Mouse (Mus musculus) spleen, postnatal 4 days (tissue): ENCODE data around the gene Gm20662.

Experiments
- DNase-seq, 2 experiments: peaks; one replicate each; pipeline ENCODE4 v3.0.0; 2022; ENCODE audit warnings: low spot score in 2 of 2

Gene Gm20662

DNA sequence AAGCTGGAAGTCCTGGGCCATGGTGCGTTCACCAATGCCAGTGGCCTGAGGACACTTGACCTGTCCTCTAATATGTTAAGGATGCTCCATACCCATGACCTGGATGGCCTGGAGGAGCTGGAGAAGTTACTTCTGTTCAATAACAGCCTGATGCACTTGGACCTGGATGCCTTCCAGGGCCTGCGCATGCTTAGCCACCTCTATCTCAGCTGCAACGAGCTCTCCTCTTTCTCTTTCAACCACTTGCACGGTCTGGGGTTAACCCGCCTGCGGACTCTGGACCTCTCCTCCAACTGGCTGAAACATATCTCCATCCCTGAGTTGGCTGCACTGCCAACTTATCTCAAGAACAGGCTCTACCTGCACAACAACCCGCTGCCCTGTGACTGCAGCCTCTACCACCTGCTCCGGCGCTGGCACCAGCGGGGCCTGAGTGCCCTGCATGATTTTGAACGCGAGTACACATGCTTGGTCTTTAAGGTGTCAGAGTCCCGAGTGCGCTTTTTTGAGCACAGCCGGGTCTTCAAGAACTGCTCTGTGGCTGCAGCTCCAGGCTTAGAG lies 57.6 kb downstream of the Gm20662 start:
- DNase-seq: peak in 1 of 2 experiments; percentile 61

DNA sequence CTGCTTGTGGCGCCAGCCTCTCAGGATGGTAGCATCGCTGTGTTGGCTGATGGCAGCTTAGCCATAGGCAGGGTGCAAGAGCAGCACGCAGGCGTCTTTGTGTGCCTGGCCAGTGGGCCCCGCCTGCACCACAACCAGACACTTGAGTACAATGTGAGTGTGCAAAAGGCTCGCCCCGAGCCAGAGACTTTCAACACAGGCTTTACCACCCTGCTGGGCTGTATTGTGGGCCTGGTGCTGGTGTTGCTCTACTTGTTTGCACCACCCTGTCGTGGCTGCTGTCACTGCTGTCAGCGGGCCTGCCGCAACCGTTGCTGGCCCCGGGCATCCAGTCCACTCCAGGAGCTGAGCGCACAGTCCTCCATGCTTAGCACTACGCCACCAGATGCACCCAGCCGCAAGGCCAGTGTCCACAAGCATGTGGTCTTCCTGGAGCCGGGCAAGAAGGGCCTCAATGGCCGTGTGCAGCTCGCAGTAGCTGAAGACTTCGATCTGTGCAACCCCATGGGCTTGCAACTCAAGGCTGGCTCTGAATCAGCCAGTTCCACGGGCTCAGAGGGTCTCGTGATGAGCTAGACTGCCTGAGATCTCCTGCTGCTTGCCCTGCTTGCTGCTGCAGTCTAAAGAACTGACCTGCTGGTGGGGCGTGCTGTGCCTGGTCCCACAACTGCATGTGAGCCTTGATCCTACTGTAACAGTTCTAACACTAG lies 58.3 kb downstream of the Gm20662 start:
- DNase-seq: peak in 1 of 2 experiments; percentile 62

DNA sequence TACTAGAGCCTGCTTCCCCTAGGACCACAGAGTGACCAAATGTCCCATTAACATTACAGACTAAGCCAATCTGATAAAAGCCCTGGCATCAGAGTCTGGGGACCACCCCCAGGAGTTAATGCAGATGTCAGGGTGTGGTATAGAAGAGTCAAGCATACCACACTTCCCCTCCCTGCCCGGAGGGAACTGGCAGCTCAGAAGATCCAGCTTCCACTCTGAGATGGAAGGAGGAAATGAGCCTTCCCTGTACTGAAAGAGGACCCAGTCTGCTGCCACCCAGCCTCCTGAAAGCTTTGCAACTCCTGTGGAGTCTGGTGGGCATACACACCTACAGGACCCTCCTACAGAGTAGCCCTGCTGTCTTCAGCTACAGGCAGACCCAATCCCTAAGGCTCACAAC lies 58.9 kb downstream of the Gm20662 start:
- DNase-seq: peak in 1 of 2 experiments; percentile 53

DNA sequence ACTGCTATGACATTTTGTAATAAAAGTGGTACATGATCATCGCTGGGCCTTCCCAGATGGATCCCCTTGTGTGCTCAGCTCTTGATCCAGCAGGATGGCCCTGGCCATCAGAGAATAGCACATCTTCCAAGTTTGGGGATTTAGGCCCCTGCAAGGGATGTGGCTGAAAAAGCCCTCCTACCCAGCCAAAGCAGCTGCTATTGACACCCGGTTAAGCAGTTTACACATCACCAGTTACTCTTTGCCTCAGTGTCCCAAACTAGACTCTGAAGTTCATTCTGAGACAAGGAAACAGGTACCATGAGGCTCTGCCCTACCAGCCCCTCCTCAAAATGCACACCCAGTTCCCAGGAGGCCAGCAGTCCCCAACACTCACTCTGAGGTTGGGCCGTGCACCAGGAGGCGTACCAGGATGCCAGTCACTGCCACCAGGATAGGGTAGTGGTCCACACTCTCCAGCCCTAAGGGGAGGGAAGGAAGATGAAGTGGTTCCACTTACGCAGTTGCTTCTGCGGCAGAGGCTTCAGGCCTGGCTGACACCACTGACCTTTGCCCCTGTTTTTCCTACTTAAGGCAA lies 59.6 kb downstream of the Gm20662 start:
- peak in 1 of 2 experiments; percentile 58 for DNase-seq

DNA sequence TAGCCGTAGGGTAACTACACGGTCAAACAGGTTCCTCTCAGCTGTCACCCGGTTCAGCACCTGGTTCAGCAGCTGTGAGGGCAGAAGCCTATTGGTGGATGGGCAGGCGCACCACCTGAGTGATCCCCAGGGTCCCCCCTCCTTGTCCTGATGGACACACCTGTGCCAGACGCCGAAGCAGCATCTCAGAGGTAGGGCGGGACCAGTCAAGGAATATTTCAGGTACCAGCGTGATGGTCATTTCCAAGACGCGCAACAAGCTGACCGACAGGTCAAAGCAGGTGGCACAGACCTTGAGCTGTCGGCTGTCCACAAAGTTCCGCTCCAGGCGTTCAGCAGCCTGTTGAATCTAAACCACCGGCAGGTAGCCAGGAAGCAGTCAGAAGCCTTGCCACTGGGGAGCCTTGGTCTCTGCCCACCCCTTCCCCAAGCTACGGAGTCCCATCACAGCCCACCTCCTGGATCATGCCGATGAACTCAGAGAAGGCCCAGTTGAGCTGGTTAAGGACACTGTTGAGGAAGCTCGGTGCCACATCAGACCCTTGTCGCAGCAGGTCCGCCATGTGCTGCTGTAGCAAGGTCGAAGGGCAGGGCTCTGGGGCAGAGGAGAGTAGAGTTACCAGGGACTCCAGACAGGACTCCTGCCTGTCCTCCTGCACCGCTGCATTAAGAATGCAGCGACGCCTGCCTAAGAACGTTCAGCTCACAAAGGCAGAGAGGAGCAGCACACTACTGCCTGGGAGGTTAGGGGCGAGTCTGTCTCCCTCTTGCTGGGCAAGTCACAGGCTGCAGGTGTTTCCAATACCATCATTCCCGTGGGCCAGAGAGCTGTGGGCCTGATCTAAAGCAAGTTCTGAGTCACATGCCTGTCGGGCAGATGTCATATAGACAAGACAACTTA lies 60.5 kb downstream of the Gm20662 start:
- peak in 1 of 2 experiments; percentile 61 for DNase-seq

DNA sequence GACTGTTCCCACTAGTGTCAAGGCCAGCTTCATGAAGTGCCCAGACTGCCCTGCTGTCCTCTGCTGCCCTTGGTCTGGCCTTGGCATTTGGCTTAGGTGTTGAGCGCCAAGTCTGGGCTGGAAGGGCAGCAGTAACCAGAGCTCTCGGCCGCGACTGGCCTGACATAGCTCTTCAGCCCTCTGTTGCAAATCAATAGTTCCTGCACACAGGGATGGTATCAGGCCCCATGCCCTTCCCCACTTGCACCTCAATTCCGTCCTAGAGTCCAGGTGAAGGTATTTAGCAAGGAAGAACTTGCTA lies 61.1 kb downstream of the Gm20662 start:
- DNase-seq: no peak

DNA sequence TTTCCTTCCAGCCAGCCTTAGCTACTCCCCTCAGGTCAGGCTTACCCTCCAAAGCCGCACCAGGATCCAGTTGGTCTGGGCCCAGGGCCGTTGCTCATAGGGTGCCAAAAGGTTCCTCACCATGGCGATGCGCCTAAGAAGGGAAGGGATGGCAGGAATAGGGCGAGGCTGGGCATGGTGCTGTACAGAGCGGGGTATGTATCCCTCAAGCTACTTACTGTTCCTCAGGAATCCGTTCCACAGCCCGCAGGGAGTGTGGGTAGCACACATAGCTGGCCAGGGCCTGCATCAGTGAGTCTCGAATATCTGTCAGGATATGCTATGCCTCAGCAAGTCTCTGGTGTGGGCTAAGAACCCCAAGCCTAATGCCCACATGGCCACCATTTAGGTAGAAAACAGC lies 62.1 kb downstream of the Gm20662 start:
- no peak for DNase-seq

DNA sequence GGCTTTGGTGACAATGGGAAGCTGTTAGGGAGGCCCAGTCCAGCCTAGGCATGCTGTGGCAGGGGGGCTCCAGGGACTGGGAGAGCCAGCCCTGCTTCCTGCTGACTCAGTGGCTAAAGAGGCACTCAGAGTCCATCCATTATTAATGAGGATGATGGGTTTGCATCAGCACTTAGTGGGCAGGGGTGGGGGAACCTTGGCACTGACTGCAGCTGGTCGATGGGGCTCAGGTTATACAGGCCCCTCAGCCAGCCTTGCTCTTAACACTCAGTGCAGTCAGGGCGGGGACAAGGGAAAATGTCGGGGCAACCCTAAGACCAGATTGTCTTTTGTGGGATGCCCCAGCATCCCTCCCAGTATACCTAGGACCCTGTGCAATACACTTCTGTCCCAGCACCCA lies 66.0 kb downstream of the Gm20662 start:
- no peak for DNase-seq

DNA sequence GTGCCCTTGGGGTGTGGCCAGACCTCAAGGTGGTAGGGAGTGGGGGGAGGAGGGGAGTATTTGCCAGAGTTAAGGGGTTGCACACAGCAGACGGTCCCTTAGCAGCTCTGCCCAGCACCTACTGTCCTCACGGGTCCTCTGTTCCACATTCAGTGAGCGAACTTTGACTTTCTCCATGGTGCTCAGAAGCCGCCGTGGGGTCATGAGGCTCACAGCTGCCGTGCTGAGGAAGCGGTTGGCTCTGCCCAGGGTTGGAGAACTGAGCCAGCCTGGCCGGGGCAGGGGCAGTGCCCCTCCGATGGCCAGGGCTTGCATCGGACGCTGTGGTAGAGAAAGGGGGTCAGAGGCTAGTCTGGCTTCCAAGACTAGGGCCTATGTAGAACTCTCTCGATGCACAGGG lies 67.2 kb downstream of the Gm20662 start:
- no peak for DNase-seq

DNA sequence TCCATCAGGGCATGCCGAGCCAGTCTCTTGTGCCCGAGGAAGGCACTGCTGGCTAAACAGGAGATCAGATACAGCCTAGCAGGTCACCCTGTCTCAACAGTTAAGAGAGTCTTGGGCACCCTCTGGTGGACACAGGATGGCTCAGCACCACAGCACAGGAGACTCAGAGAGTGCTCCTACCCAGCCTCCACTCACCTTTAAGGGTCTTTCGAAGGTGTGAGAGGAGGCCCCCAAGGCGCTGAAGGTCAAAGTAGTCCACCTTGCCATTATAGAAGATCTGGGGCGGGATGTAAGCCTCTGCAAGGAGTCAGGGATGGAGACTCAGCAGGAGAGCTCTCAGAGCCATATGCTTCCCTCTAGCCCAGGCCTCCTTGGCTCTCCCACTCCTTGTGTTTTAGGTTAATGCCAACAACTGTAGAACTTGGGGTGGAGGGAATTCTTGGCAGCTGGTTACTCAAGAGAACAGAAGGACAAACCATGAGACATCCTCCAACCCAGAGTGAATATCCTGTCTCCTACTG lies 69.4 kb downstream of the Gm20662 start:
- DNase-seq: peak in 1 of 2 experiments; percentile 69

DNA sequence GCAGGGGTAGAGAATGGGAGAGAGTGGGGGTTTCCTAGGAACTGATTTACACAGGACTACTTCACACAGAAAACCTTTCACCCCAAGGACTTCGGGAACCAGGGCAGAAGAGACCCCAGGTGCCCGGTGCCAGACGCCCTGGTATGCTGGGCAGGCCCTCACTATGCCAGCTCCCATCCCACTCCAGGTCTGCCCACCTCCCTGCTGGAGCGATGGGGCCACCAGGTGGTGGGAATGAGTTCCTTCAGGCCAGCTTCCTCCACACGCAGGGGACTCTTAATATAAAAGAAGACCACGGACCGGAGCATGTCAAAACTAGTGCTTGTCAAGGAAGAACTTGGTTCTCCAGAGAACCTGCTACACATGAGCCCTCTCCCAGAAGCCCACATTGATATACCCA lies 71.0 kb downstream of the Gm20662 start:
- DNase-seq: no peak

DNA sequence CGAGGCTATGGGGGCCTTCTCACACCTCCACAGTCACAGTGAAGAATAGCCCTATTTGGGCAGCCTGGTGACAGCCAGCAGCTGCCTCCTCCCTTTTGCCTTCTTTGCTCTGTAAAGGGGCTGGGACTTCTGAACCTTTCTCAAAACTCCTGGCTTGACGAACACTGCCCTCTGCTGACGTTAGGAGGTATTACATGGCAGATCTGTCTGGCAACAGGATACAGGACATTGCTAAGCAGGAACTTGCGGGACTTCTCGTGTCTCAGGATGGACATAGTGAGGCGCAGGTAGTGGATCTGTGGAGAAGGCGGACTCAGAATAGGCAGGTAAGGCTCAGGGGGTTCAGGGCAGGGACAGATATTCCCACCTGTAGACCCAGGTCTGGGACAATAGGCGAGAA lies 71.8 kb downstream of the Gm20662 start:
- DNase-seq: peak; percentile 85 to 94

DNA sequence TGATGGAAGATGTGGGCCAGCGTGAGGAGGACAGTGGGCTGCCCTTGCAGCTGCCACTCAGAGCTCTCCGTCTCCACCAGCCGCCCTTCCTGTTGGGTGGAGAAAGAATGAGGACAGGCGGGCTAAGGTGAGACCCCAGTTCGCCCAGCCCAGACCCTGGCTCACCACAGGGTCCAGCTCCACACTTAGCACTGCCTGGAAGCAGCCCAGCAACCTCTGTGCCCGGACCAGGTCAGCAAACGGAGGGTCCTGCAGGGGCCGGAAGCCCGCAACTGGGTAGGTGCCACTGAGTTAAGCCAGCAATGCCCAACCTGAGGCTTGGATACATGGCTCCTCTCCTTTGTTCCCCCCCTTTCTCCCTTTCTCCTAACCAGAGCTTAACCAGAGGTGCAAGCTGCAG lies 72.9 kb downstream of the Gm20662 start:
- no peak for DNase-seq

DNA sequence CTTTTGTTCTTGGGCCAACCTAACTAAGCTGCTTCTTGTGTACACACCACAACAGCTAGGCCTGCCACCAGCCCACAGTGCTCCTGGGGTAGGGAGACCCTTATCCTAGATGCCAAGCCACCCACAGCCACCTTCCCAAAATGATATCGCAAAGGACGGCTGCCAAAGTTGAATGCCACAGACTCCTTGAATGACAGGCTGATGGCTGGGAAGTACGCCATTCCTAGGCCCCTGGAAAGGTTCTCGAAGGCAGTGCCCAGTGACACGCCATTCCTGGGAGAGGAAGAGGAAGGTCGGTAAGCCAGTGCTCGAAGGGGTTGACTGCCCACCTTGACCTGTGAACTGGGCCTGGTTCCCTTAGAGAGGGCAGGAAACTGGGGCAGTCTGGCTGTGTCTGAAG lies 73.4 kb downstream of the Gm20662 start:
- DNase-seq: no peak

DNA sequence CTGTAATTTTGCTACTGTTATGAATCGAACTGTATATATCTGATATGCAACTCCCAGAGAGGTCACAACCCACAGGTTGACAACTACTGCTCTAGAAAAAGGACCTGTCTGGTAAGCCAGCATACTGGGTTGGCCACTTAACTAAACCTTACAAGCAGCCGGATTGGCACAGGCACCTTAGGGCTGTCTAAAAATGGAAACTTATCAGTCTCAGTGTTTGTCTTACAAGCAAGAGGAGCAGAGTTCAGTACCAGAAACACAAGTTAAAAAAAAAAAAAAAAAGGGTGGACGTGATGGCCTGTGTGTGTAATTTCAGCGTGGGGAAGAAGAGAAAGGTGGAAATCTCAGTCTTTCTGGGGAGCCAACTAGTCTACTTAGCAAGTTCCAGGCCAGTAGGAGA lies 75.7 kb downstream of the Gm20662 start:
- DNase-seq: no peak

DNA sequence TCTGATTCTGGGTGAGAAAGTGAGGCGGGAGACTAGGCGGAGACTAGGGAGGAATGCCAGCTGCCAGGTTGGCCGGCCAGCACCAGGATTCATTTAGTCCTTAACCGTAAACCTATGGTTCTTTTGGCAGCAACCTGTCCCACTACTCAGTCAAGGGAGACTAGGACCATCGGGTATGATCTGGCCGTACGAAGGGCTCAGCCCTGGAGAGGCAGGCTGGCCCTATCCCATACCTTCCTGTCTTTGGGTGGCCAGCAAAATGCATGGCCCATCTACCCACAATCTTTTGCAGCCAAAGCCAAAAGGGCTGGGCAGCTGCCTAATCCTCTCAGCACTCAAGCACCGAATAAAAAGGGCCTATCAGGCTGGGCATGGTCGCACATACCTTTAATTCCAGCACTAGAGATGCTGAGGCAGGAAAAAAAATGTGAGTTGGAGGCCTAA lies 76.4 kb downstream of the Gm20662 start:
- DNase-seq: no peak

DNA sequence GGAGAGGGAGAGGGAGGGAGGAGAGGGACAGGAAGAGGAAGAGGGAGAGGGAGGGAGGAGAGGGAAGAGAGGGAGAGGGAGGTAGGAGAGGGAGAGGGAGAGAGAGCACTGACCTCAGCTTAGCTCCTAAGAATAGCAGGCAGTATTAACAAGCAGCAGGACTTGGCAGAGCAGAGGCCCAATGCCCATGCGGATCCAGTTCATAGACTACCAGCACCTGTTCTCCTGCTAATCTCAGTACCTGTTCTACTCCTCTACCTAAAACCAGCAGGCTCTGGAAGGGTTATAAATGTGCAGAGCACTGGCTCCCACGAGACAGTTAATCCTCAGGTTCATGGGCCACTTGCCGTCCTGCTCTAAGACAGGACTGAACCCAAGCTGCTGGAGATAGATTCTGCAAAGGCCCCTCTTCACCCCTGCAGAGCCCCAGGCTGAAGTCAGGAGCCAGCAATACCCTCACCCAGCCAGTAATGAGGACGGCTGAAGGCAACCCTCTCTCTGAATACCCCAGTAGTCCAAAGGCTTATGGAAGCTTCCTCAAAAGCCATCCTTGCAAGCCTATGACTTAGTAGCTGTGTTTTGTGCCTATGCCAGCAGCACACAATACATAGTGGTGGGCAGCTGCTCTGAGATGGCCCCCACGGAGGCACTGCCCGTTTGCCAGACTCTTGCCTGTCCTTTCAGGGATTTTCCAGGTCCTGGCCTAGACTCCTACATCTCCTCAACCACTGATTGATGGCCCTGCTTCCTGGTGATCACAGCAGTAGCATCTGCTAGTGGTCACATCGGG lies 77.2 kb downstream of the Gm20662 start:
- no peak for DNase-seq

DNA sequence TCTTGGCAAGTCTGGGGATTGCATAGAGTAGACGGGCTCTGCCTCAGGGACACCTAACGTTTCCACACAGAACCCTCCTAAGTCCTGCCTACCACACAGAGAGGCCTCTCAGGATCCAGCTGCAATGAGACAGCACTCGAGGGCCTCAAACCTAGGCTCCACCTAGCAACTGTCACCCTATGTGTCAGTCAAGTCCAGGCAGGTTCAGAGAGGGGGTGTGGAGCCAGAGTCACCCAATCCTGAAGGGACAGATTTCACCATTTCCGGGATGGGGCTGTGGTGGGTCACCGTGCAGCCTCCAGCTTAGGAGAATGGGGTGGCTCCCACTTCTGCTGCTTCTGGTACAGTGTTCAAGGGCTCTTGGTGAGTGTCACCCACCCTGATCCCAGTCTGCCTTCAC lies 84.0 kb downstream of the Gm20662 start, which contains the start of gene Mst1:
Gene Mst1, plus strand, starts transcription at position 269 of the 400 bp plus-strand sequence.
- DNase-seq: peak; percentile 75 to 80

DNA sequence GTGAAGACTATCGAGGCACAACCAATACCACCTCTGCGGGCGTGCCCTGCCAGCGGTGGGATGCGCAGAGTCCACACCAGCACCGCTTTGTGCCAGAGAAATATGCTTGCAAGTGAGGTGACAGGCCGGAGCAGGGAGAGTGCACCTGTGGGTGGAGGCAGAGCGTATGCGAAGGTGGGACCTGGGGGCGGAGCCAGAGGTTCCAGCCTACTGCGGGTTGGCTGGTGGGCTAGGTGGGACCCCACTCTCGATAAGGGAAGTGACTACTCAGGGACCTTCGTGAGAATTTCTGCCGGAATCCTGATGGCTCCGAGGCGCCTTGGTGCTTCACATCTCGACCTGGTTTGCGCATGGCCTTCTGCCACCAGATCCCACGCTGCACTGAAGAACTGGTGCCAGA lies 86.4 kb downstream of the Gm20662 start:
- peak in 1 of 2 experiments; percentile 58 for DNase-seq

DNA sequence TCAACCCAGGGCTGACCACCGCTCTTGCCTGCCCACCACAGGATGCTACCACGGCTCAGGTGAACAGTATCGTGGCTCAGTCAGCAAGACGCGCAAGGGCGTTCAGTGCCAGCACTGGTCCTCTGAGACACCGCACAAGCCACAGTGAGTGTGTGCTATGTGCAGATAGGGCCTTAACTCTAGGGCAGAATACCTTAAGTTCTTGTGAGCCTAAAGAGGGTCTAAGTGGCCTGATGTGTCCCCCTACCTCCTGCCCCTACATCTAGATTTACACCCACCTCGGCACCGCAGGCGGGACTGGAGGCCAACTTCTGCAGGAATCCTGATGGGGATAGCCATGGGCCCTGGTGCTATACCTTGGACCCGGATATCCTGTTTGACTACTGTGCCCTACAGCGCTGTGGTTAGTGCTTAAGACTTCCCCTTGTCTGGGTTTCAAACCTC lies 86.9 kb downstream of the Gm20662 start, which contains the start of gene Rnf123:
Gene Rnf123, minus strand, starts transcription at position 359 of the 444 bp plus-strand sequence.
- DNase-seq: no peak

DNA sequence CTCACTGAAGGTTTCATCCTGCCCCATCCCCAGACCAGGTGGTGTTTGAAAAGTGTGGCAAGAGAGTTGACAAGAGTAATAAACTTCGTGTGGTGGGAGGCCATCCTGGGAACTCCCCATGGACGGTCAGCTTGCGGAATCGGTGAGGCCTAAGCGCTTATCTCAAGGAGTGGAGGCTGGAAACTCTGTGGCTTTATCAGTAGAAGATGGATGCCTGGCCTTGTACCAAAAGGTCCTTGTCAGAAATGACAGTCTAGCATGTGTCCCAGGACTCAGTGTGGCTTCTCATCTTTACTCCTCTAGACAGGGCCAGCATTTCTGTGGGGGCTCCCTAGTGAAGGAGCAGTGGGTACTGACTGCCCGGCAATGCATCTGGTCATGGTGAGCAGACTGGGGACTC lies 87.4 kb downstream of the Gm20662 start:
- peak in 1 of 2 experiments; percentile 51 for DNase-seq
